Mouse (Mus musculus) neural tube, embryonic 10.5 days (tissue): ENCODE measurements around the gene Ppp1r8.
"Not testable (repeated sequence)": the region's sequence is repeated elsewhere in the genome, so short reads cannot be mapped to it uniquely, and the experiment has no call there.

Experiments
- DNase-seq: peaks from one replicate; pipeline ENCODE4 v3.0.0-alpha.2; 2017; ENCODE audit warnings: low spot score; ENCODE audit errors: extremely low spot score

Gene Ppp1r8

DNA sequence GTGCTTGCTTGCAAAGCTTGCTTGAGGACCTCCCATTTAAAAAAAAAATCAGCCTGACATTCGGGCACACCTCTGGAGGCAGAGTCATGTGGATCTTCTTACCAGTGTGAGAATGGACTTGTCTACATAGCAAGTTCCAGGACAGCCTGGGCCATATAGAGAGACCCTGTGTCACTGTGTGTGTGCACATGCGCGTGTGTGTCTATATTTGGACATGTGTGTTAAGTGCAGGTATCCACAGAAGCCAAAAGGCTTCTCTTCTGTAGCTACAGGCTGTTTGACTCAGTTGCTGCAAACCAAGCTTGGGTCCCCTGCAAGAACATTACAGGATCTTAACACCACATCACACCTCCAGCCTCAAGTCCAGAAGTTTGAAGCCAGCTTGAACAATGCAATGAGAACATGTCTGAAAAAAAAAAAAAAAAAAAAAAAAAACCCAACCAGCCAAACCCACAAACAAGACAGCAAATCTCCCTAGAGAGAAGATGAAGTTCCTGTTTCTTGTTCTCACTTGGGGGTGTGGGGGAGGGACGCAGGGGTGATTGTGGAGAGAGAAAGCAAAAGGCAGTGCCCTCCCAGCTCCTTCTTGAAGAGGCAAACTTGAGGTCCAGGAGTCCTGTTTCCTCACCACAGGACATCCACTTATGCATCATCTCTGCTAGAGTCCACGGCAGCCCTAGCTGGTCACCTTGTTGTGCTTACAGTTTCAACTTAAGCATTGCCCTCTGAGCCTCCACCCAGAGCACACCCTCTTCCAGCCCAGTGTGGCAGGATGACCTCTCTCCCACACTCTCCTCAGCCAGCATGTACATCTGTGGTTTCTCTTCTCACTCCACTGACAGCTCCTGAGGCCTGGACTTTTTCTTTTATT lies 35.0 kb downstream of the Ppp1r8 start:
- DNase-seq = no peak

DNA sequence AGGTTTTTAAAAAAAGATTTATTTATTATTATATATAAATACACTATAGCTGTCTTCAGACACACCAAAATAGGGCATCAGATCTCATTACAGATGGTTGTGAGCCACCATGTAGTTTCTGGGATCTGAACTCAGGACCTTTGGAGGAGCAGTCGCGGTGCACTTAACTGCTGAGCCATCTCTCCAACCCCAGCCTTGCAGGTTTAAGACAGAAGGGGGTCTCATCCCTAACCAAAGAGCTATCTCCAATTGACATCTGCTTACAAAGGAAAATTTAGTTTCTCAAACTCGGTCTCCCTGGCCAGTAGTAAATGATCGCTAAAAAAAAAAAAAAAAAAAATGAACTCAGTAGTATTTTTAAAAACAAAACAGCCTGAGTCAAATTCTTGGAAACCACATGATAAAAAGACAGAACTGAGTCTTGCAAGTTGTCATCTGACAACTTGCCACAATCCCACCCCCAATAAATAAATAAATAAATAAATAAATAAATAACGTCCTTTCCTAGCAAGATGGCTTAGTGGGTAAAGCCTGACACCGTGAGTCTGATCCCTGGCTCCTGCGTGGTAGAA lies 36.3 kb downstream of the Ppp1r8 start:
- no peak for DNase-seq

DNA sequence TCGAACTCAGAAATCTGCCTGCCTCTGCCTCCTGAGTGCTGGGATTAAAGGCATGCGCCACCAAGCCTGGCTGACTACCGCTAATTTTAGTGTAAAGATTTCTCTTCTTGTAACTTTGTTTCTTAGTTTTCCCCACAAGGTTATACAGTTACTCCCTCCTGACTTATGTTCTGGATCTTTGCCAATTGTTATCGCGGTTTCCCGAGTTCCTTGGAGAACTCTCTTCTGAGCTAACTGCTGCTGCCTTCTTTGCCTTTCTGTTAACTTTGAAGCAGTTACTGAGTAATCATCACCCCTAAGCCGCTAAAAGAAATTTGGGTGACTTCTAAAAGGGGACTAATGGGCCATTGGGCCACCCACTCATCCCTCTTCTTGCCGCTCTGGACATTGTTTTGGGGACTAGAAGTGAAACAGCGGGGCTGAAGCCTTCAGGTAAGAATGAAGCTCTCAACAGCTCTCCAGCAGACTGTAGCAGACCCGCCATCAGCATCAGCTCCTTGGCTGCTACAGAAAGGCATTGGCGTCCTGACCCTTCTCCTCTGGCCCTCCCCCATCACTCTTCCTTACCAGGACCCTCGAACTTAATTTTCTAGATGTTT lies 37.3 kb downstream of the Ppp1r8 start:
- DNase-seq = no peak

DNA sequence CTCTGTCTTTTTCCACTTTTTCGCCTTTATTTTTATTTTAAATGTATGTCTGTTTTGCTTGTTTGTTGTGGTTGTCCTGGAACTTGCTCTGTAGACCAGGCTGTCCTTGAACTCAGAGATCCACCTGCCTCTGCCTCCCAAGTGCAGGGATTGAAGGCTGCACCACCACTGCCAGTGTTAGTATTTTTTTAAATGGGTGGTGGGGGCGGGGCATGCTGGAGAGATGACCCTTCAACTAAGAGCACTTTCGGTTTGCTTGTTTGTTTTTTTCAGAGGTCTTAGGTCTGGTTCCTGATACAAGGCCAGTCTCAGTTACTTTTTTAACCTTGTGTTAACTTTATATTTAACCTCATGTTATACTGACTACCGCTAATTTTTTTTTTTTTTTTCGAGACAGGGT lies 37.8 kb downstream of the Ppp1r8 start:
- no peak for DNase-seq

DNA sequence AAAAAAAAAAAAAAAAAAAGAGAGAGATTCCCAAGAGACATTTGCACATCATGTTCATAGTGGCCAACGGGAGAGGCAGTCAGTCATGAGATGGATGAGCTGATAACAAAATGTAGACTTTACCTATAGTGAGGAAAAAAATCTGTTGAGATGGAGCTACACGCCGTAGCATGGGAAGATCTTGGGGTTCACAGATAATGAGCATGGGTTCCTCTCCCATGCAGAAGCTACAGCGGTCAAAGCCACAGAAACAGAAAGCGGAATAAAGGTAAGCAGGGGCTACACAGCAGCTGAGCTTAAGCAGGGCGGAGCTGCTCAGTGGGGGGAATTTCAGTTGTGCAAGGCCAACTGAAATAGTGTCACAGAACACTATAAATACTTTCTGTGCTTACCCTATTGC lies 38.6 kb downstream of the Ppp1r8 start:
- DNase-seq = no peak

DNA sequence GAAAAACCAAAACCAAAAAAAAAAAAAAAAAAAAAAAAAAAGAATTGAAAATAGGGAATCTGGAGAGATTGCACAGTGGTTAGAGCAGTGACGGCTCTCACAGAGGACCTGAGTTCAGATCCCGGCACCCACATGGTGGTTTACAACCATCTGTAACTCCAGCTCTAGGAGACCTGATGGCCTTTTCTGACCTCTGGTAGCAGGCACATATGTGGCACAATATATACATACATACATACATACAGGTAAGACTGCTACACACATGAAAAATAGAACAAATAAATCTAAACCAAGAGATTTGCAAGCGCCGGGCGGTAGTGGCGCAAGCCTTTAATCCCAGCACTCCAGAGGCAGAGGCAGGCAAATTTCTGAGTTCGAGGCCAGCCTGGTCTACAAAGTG lies 39.1 kb downstream of the Ppp1r8 start:
- DNase-seq = no peak

DNA sequence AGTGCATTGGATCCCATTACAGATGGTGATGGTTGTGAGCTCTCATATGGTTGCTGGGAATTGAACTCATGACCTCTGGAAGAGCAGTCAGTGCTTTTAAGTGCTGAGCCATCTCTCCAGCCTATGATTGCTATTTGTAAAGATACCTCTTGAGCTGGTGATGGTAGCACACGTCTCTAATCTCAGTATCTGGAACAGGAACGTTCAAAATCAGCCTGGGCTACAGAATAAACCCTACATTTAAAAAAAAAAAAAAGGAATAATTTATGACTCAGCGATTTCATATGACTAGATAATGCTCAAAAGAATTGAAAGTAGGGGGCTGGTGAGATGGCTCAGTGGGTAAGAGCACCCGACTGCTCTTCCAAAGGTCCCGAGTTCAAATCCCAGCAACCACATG lies 39.8 kb downstream of the Ppp1r8 start:
- DNase-seq = no peak

DNA sequence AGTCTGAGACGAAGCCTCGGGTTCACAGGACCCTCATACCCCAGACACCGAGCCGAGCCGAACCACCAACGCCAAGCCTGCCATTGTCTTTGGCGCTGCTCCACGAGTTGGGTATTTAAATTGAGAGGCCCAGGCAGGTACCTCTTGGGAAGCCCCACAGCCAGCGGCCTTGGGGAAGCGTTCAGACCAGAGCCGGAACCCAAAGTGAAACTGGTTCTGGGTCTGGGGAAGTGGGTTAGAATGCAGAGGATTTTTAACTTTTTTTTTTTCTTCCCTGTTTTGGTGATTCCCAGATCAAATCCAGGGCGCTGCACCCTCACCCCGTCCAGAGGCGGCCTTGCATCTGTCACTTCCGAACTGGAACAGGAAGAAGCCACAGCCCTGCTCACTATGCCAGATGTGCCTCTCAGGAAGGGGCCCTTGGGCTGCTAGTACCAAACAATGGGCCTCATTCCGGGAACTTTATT lies 40.8 kb downstream of the Ppp1r8 start:
- no peak for DNase-seq

DNA sequence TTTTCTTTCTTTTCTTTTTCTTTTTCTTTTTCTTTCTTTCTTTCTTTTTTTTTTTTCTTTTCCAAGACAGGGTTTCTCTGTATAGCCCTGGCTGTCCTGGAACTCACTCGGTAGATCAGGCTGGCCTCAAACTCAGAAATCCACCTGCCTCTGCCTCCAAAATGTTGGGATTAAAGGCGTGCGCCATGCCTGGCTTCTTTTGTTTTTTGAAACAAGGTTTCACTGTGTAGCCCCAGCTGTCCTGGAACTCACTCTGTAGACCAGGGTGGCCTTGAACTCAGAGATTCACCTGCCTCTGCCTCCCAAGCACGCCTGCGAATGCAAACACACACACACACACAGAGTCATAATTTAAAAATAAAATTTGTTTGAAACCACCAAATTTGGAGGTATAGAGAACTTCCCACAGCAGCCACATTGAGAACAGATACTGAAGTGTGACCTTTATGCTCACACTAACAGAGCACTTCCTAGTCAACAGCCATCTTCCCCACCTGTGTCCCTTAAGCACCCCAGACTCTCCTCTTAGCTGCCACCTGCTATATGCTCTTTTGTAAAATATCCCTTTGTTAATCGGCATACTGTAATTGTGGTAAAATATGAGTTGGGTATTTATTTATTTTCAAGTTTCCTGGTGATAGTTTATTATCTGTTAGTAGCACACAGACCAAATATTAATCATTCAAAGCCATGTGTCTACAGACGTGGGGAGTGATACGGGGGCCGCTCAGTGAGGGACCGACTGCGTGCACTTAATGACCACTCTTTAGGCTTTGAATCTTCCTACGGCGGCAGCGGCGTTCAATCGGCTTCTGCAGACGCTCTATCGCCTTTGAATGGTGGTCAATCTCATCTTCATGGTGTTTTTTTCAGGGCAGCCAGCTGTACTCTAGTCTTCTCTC lies 41.5 kb downstream of the Ppp1r8 start:
- DNase-seq = no peak

DNA sequence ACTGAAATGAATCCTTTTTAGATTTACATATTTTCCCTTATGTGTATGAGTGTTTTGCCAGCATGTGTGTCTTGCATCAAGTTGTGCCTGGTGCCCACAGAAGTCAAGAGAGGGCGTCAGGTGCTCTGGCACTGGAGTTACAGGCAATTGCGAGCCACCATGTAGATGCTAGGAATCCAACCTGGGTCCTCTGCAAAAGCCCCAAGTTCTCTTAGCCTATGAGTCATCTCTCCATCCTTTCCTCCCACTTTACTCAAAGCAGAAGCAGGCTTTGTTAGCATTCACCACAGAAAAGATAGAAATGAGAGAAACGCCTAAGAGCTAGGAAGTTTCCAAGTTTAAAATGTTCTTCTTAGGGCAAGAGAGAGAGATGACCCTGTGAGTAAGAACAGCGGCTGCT lies 43.1 kb downstream of the Ppp1r8 start:
- no peak for DNase-seq

DNA sequence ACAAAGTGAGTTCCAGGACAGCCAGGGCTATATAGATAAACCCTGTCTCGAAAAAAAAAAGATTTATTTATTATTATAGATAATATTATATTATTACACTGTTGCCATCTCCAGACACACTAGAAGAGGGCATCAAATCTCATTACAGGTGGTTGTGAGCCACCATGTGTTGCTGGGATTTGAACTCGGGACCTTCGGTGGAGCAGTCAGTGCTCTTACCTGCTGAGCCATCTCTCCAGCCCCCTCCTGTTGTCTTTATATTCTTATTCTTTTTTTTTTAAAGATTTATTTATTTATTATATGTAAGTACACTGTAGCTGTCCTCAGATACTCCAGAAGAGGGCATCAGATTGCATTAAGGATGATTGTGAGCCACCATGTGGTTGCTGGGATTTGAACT lies 44.3 kb downstream of the Ppp1r8 start:
- not testable (repeated sequence) for DNase-seq

DNA sequence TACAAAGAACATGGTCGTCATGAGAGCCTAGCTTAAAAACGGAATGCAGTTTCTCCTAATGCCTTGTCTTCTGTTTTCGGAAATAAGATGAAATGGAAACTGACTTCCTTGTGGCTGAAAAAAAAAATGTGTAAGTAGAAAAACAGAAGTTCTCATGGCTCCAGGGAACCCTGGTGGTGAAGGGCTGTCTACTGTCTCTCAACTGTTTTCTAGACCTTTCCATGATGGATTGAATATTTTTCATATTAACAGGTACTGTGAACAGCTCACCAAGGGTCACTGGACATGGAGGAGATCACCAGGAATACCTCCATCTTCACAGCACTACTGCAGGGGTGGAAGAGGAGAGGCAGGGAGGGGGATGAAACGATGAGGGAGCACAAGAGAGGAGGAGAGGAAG lies 44.9 kb downstream of the Ppp1r8 start:
- DNase-seq = no peak

DNA sequence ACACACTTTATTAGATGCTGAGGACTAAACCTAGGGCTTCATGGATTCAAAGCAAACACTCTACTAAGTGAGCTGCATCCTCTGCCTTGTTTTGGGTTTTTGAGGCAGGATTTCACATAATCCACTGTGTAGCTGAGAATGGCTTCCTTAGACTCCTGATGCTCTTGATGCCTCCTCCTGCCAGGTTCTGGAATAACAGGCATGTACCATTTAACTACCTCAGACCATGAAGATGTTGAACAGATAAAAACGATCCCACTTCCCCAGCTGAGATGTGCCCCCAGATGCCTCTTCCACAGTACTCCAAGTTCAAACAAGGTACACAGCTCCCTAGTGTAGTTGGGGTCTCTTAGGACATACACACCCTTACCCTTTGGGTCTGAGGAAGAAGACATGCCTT lies 45.5 kb downstream of the Ppp1r8 start:
- DNase-seq = no peak

DNA sequence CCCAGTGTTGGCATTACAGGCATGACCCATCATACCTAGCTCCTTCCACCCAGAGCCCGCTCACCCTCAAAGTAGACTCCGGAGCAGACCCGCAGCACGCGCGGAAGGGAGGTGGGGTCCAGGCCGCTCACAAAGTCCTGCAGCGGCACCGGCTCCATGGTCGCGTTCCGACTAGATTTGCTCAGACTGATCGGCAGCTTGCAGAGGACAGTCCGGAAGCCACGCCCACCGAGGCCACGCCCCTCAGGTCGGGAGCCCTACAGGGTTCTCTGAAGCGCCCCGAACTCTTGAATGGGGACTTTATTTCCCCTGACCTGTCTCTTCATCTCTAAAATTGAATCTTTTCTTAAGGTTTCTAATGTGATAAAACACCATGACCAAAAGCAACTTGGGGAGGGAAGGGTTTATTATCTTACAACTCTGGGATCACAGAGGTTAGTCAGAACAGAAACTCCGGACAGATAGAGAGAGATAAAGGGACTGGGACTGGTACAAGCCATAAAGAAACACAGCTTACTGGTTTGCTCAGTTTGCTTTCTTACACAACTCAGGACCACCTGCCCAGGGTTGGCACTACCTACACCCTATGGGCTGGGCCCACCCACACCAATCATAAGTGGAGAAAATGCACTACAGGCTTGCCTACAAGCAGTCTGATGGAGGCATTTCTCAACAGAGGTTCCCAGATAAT lies 46.6 kb downstream of the Ppp1r8 start, which contains the start of gene Themis2:
Themis2 (minus strand) TSS at position 192 of the 691 bp plus-strand sequence.
- peak; percentile 67 for DNase-seq

DNA sequence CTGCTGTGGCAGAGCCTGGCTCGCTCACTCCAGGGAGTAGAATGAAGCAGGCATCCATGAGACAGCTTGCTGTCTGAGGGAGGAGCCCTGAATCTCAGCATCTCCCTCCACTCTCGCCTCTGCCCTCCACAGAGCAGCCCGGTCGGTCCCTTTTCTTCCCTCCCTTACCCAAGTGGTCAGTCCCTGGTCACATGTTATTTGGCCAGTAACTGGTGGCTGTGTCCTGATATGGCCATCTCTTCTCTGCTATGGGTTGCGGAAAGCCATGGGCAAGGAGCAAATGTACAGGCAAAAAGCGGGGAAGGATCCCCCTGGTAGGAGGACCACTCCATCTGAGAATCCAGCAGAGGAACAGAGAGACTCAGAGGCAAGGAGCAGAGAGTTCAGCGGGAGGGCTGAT lies 47.8 kb downstream of the Ppp1r8 start:
- DNase-seq = no peak

DNA sequence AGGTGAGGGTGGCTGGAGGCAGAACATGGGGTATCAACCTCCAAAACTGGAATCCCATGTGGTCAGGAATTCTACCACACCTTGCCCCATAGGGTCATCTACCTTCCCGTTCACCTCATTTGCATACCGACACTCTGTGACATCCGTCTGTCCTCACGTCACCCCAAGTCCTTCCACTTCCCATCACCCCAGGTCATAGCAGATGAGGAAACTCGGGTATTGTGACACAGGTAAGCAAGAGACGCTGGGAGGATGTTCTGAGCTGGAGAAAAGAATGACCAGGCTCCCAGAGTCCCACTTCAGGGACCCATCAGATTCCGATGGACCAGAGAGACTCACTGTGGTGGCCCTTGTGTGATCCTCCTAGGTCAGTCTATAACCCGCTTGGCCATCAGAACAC lies 48.2 kb downstream of the Ppp1r8 start:
- DNase-seq = no peak

DNA sequence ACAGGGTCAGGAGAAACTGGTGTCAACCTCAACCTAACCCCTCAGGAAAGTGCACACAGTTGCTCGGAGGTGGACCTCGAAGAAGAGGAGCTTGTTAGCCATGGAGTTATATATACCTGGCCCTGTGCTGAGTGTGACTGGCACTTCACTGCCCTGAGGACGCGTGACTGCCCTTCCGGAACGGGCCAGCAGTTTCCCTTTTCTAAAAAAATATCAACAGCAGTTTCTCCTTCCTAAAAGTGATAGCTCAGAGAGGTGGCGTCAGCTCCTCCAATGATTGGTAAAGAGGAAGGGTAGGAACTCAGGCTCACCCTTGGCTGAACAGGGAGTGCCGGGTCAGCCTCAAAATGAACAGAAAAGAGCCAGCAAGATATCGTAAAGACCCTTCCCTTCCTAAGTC lies 48.9 kb downstream of the Ppp1r8 start:
- no peak for DNase-seq

DNA sequence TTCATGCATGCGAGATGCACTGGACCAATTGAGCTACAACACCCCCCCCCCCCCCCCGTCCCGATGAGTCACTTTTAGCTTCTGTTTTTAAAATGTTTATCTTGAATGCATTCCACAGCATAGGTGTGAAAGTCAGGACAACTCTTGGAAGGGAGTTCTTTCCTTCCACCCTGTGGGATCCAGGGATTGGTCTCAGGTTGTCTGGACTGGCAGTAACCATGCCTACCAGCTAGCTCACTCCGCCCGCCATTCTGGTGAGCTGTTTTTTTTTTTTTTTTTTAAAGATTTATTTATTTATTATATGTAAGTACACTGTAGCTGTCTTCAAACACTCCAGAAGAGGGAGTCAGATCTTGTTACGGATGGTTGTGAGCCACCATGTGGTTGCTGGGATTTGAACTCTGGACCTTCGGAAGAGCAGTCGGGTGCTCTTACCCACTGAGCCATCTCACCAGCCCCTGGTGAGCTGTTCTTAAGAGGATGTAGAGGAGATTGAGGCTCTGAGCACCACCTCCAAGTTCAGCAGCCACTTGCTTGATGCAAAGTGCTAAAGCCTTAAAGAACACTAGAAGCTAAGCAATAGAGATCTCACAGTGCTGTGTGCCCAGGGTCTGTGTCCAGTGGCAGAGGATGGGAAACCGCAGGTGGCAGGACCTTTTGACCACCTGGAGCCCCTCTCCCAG lies 49.5 kb downstream of the Ppp1r8 start:
- DNase-seq = not testable (repeated sequence)

DNA sequence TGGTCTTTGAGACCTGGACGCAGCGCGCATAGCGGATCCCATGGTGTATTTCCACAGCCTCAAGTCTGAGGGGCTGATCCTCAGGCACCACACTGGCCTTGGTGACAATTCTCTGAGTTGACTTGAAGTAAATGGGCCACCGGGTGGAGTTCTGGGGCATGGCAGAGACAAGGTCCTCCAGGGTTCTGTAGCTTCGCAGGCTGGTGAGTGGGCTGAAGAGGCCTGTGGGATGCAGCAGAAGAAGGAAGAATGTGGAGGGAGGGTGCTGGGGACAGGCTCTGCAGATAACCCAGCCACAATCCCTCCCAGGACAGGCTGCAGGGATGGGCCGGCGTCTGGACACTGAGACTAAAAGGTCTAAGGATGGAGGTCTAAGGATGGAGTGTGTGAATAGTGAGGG lies 53.2 kb downstream of the Ppp1r8 start:
- DNase-seq = no peak

DNA sequence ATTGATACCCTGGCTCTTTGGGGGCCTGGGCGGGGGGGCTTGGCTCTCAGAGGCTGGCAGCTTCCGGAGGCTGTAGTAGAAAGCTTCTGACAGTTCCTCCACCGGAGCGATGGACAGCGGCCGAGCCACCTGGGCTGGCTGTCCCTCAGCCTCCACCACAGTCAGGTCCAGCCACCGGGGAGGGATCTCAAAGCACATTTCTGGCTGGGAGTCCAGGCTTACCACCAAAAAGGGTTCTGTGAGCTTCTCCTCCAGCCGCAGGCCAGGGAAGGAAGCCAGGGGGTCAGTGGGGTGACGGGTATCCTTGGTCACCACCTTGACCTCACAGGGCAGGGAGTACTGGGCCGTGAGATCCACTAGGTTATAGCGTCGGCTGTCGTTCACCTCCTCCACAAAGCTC lies 57.7 kb downstream of the Ppp1r8 start:
- no peak for DNase-seq
